Mouse (Mus musculus): Measurements from ENCODE around the gene Hormad2. TPM values are rescaled to one million over a fixed set of nuclear protein-coding genes. Genes with fewer than 3 reads are reported as not detected.

Gene Hormad2
- polyA plus RNA-seq, 1 experiment, result not detected

DNA sequence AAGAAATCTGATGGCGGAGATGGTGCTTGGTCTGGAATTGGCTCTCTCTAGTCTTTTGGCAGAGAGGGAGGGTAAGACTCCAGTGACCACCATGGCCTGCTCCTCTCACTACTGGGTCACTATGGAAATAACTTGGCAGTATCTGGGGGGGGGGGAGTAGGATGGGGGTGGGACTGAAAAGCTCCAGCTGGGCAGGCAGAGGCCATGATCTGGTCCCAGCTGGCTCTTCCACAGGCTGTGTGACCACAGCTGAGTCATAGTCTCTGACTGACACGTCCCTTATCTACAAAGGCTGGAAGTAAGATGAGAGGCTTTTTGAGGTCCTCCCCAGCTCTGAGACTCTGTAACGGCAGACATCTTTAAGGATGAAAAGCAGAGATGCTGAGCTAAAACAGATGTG, 143.2 kb downstream of the Hormad2 start:
- no peak overlapping the region for H3K27ac ChIP-seq (ENCODE audit: insufficient read depth, low read depth, low read length)
- TF ChIP-seq POLR2A (IDR thresholded peaks at IDR 0.05; ENCODE audit: insufficient read depth, low read depth, low read length) (no peak), CTCF (IDR thresholded peaks at IDR 0.05; ENCODE audit: insufficient read depth, low read depth, low read length) (no peak)
- WGBS, result 84% methylated on average over 3 of the region's 3 CpGs
- peaks cover 39% of the 10 kb centered on the region for H3K4me1 ChIP-seq (ENCODE audit: control insufficient read depth, insufficient read depth, low read length)
- H3K4me3 ChIP-seq (ENCODE audit: insufficient read depth, low read depth, low read length), result no peak overlapping the region

DNA sequence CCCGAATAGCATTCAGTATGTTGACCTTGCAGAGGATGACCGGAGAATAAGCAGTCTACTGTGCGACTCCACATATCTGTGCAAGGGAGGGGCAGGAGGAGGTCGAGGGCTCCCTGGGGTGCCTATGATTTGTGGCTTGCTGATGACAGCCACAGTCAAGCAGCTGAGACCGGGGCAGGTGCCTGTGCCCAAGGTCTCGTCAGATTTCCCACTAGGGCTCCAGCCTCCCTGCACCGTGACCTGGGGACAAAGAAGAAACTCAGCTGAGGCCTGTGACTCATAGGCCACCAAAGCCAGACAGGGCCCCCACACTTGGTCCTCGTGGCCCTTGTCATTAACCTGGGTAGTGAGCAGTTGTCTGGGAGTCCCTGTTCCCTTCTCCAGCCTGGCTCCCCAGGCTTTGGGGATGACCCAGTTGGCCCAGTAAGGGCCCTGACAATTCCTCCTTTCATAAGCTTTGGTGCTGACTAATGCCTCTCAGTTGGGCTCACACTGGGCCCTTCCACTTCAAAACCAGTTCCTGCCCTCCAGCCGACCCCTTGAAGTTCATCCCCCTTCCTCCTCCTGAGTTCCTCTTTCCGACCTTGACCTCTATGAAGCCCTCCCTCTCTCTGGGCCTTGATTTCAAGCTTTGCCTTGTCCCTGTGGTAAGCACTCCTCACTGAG, 144.2 kb downstream of the Hormad2 start:
- WGBS, result 75% methylated on average over 10 of the region's 10 CpGs
- no peak overlapping the region for H3K4me3 ChIP-seq (ENCODE audit: insufficient read depth, low read depth, low read length)
- H3K27ac ChIP-seq (ENCODE audit: insufficient read depth, low read depth, low read length), result no peak overlapping the region
- TF ChIP-seq POLR2A (IDR thresholded peaks at IDR 0.05; ENCODE audit: insufficient read depth, low read depth, low read length) (no peak), CTCF (IDR thresholded peaks at IDR 0.05; ENCODE audit: insufficient read depth, low read depth, low read length) (no peak)
- H3K4me1 ChIP-seq (ENCODE audit: control insufficient read depth, insufficient read depth, low read length), result peaks cover 38% of the 10 kb centered on the region

Other genes with a start within 250 kb of the Hormad2 start
- not detected in 2 replicates for gene Castor1, start 222.9 kb downstream of the Hormad2 start, polyA plus RNA-seq (2012; ENCODE audit: insufficient read depth, insufficient read length, low replicate concordance, missing spikeins)
- not detected in 2 replicates for gene Osm, start 204.7 kb downstream of the Hormad2 start, polyA plus RNA-seq (2012; ENCODE audit: insufficient read depth, insufficient read length, low replicate concordance, missing spikeins)
- gene Lif, start 183.5 kb downstream of the Hormad2 start, polyA plus RNA-seq (2012; ENCODE audit: insufficient read depth, insufficient read length, low replicate concordance, missing spikeins), result not detected in 2 replicates
- gene Mtmr3, start 153.8 kb upstream of the Hormad2 start, polyA plus RNA-seq (2012; ENCODE audit: insufficient read depth, insufficient read length, low replicate concordance, missing spikeins), result not detected in 2 replicates
- gene Gm11032, start 179.0 kb upstream of the Hormad2 start, polyA plus RNA-seq (2012; ENCODE audit: insufficient read depth, insufficient read length, low replicate concordance, missing spikeins), result not detected in 2 replicates
- gene Ascc2, start 196.6 kb upstream of the Hormad2 start, polyA plus RNA-seq (2012; ENCODE audit: insufficient read depth, insufficient read length, low replicate concordance, missing spikeins), result not detected in 2 replicates

Data from olfactory bulb, adult 2 months (tissue).